Mouse (Mus musculus) small intestine, adult 2 months (tissue): ENCODE data around the gene Large1.
"Not testable (repeated sequence)": the region's sequence is repeated elsewhere in the genome, so short reads cannot be mapped to it uniquely, and the experiment has no call there.

Experiments
- CTCF ChIP-seq: fragments of 200-500 bp; IDR thresholded peaks from 2 replicates; pipeline ENCODE4 v1.5.1; 2012; ENCODE audit warnings: low read depth, mild to moderate bottlenecking, control low read depth, inconsistent platforms, low read length, moderate library complexity, mixed read lengths; ENCODE audit not compliant: insufficient replicate concordance, insufficient read length; ENCODE audit errors: extremely low read depth
- POLR2A ChIP-seq: fragments of 200-500 bp; IDR thresholded peaks from 2 replicates; pipeline ENCODE4 v1.6.1; 2012; ENCODE audit warnings: low read depth, mild to moderate bottlenecking, control low read depth, inconsistent platforms, low read length, moderate library complexity

GRCm38 (mm10) chr8:73319500-73319899, 33.8 kb downstream of the Large1 start:
- TF ChIP-seq POLR2A, CTCF: not testable (repeated sequence)
